Mouse (Mus musculus) C2C12 (cell line): ENCODE results near the gene 4930402F06Rik. TPM values are rescaled to one million over a fixed set of nuclear protein-coding genes. Genes with fewer than 3 reads are reported as not detected.

Experiments
- H3K27me3 ChIP-seq: one replicate; pipeline ENCODE4 v1.6.1; 2011; ENCODE audit not compliant: control insufficient read depth, insufficient read depth, insufficient read length
- H3K36me3 ChIP-seq: one replicate; pipeline ENCODE4 v1.6.1; 2011; ENCODE audit not compliant: control insufficient read depth, insufficient read depth
- H3K4me3 ChIP-seq: one replicate; pipeline ENCODE4 v1.5.1; 2011; ENCODE audit warnings: mild to moderate bottlenecking, control low read depth; ENCODE audit not compliant: poor library complexity, insufficient read depth, severe bottlenecking
- H3K79me2 ChIP-seq: one replicate; pipeline ENCODE4 v1.6.1; 2011; ENCODE audit not compliant: control insufficient read depth, insufficient read depth
- H3K79me3 ChIP-seq: one replicate; pipeline ENCODE4 v1.6.1; 2011; ENCODE audit warnings: low read depth, control low read depth
- H3ac ChIP-seq: one replicate; pipeline ENCODE3; 2011; ENCODE audit warnings: low read depth; ENCODE audit not compliant: control insufficient read depth, insufficient read length
- CEBPB ChIP-seq: IDR thresholded peaks from one replicate; pipeline ENCODE4 v1.6.1; 2011; ENCODE audit warnings: low read depth, mild to moderate bottlenecking, control low read depth, moderate library complexity
- CTCF ChIP-seq: IDR thresholded peaks from one replicate; pipeline ENCODE4 v1.5.1; 2011; ENCODE audit not compliant: control insufficient read depth, insufficient read depth, insufficient read length
- FOSL1 ChIP-seq: IDR thresholded peaks from one replicate; pipeline ENCODE4 v1.8.0; 2011; ENCODE audit warnings: mild to moderate bottlenecking, low read length; ENCODE audit not compliant: poor library complexity, insufficient read depth, severe bottlenecking
- MAX ChIP-seq: IDR thresholded peaks from one replicate; pipeline ENCODE4 v1.6.1; 2011; ENCODE audit warnings: mild to moderate bottlenecking, control low read depth
- MYOD1 ChIP-seq: IDR thresholded peaks from one replicate; pipeline ENCODE4 v1.6.1; 2011; ENCODE audit warnings: low read depth; ENCODE audit not compliant: control insufficient read depth, insufficient read length
- MYOG ChIP-seq: IDR thresholded peaks from one replicate; pipeline ENCODE4 v1.6.1; 2011; ENCODE audit not compliant: control insufficient read depth, insufficient read length; ENCODE audit errors: extremely low read depth
- USF1 ChIP-seq: IDR thresholded peaks from one replicate; pipeline ENCODE4 v1.6.1; 2011; ENCODE audit warnings: low read depth, mild to moderate bottlenecking, control low read depth, moderate library complexity
- polyA plus RNA-seq: library from polyadenylated mRNA; unstranded; fragments of >200 nt; fragmentation: generic; extraction: Trizol; gene quantifications from one replicate; pipeline ENCODE4 v1.2.1, GENCODE M21; 2012; ENCODE audit warnings: missing spikeins

The 4930402F06Rik gene
- polyA plus RNA-seq, 1 experiment, result not detected

DNA sequence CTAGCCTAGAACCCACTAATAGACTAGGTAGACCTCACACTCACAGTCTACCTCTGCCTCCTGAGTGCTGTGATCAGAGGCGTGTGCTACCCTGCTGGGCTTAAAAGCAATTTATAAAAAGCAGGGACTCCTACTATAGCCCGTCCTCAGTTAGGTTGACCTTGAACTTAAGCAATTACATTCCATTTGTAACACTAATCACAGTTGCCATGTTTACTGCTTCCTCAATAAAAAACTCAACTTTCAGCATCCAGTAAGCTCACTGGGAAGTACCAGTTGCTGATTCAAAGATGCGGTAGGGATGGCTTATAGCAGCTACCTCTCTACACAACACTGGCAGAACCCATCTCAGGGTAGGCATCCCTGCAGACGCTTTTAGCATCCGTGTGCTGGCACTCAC, 46.4 kb upstream of the 4930402F06Rik start:
- Histone ChIP-seq H3K79me2 (peaks cover 88% of the 10 kb centered on the region), H3ac (no peak overlapping the region), H3K36me3 (peaks cover 5% of the 10 kb centered on the region), H3K4me3 (no peak overlapping the region), H3K79me3 (peaks cover 14% of the 10 kb centered on the region), H3K27me3 (no peaks in the 10 kb centered on the region)
- no peak for TF ChIP-seq MYOG
- TF ChIP-seq MAX, result no peak
- TF ChIP-seq CEBPB, result no peak
- no peak for TF ChIP-seq FOSL1
- TF ChIP-seq MYOD1, result no peak
- no peak for TF ChIP-seq CTCF
- no peak for TF ChIP-seq USF1

DNA sequence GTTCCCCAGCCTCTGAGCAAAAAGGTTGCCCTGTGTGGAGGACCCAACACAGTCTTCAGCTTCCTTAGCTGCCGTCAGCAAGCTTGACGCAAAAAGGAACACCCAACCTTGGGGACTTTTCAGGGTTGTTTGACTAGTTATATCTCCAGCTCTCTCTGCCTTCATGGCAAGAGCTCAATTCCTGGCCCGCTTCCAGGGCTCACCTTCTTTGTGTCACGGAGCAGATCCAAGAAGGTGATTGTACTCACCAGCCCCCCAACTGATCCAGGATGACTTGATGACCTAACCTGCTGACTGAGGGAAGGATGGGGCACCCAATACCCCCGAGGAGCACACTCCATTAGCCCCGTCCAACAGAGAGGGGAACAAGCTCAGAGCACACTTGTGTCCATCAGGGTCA, 45.1 kb upstream of the 4930402F06Rik start:
- Histone ChIP-seq H3K79me3 (peaks cover 14% of the 10 kb centered on the region), H3K36me3 (peaks cover 5% of the 10 kb centered on the region), H3K79me2 (peaks cover 86% of the 10 kb centered on the region), H3K27me3 (no peaks in the 10 kb centered on the region), H3ac (no peak overlapping the region), H3K4me3 (no peak overlapping the region)
- TF ChIP-seq MYOG, result no peak
- no peak for TF ChIP-seq CTCF
- no peak for TF ChIP-seq MYOD1
- TF ChIP-seq MAX, result no peak
- no peak for TF ChIP-seq USF1

GRCm38 (mm10) chr2:35441419-35441818, 44.4 kb upstream of the 4930402F06Rik start:
- H3K36me3 ChIP-seq, result peaks cover 5% of the 10 kb centered on the region
- peaks cover 83% of the 10 kb centered on the region for H3K79me2 ChIP-seq
- no peak overlapping the region for H3ac ChIP-seq
- peaks cover 17% of the 10 kb centered on the region for H3K79me3 ChIP-seq
- H3K27me3 ChIP-seq, result no peaks in the 10 kb centered on the region
- H3K4me3 ChIP-seq, result no peak overlapping the region
- no peak for TF ChIP-seq CEBPB
- TF ChIP-seq FOSL1, result no peak
- no peak for TF ChIP-seq MAX
- TF ChIP-seq CTCF, result no peak
- no peak for TF ChIP-seq MYOD1

DNA sequence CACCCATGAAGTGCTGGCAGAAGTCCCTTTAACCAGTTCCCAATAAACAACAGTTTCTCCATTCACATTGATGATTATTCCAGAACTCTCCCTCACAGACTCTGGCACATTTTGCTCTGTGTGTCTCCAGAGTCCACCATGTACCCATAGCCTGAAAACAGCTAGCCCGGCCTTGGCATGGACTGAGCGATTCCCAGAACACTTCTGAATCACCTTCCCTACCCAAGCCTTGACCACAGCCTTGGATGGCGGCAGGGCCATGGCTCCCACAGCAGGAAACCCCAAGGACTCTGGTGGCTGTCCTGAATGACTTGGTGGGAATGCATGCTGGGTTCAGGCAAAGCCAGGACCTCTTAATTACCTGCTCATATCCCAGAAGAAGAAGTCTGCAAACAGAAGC, 43.5 kb upstream of the 4930402F06Rik start:
- Histone ChIP-seq H3K27me3 (no peaks in the 10 kb centered on the region), H3K79me2 (peaks cover 74% of the 10 kb centered on the region), H3ac (no peak overlapping the region), H3K36me3 (peaks cover 5% of the 10 kb centered on the region), H3K79me3 (peaks cover 18% of the 10 kb centered on the region), H3K4me3 (no peak overlapping the region)
- TF ChIP-seq USF1 (no peak), CEBPB (no peak), MYOG (no peak), FOSL1 (no peak), MYOD1 (no peak)

DNA sequence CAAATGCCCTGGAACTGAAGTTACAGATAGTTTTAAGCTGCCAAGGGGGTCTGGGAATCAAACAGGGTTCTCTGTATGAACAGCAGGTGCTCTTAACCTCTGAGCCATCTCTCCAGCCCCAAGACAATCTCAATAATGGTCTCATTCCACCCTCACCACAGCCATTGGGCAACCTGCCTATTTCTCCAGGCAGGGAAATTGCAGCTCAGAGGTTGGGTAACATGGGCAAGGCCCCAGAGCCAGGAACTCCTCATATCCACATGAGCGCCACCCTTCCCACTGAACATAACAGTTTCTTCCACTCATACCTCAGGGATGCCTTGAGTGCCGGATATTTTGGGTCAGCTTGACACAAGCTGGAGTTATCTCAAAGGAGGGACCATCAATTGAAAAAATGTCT, 40.8 kb upstream of the 4930402F06Rik start:
- Histone ChIP-seq H3K79me3 (peaks cover 12% of the 10 kb centered on the region), H3K79me2 (peaks cover 60% of the 10 kb centered on the region), H3K36me3 (peaks cover 5% of the 10 kb centered on the region), H3K4me3 (no peak overlapping the region), H3K27me3 (no peaks in the 10 kb centered on the region), H3ac (no peak overlapping the region)
- no peak for TF ChIP-seq FOSL1
- no peak for TF ChIP-seq CTCF
- no peak for TF ChIP-seq MAX
- TF ChIP-seq MYOG, result no peak
- no peak for TF ChIP-seq USF1
- no peak for TF ChIP-seq MYOD1
- TF ChIP-seq CEBPB, result no peak

DNA sequence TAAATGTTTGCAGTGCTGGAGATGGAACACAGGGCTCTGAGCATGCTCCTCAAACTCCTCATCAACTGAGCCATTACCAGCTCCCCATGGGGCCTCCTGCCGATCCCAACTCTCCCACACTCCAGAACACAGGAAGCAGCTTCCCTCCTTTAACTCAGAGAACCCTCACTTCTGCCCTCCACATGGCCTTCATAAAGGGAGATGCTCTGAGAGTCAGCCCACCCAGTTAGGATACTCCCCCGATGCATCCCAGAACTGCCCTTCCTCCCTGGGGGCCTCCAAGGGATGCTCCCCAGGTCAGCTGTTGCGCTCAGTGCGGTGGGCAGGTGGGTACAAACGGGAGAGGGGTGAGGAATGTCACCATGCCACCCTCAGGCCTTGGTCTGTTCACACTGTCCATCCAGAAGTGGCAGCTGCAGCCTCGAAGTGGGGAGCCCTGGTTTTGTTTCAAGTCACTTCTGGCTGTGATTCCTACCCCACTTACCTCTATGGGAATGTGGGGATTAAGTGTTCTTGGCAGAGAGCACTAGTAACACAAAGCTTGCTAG, 37.7 kb upstream of the 4930402F06Rik start:
- H3ac ChIP-seq, result no peak overlapping the region
- no peak overlapping the region for H3K4me3 ChIP-seq
- no peaks in the 10 kb centered on the region for H3K36me3 ChIP-seq
- TF ChIP-seq MYOG, result no peak
- H3K79me2 ChIP-seq, result peaks cover 44% of the 10 kb centered on the region
- peaks cover 11% of the 10 kb centered on the region for H3K79me3 ChIP-seq
- no peaks in the 10 kb centered on the region for H3K27me3 ChIP-seq

DNA sequence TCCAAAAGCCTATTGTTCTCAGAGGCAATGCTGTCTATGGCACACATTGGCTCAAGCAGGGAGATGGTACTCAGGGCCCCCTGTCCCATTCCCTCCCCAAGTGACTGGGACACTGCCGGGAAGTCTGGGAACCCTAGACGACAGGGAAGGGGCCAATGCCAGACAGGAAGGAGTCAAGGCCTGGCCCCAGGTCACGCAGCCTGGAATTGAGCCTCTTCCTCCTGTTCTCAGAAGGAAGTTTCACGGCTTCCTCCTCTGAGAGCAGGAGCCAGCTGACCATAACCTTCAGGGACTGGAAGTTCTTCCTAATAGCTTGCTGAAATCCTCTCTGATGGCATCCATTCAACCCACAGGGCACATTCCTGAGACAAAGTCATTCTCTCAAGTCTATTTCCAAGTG, 36.5 kb upstream of the 4930402F06Rik start:
- Histone ChIP-seq H3K4me3 (no peak overlapping the region), H3K79me3 (peaks cover 9% of the 10 kb centered on the region), H3K36me3 (peaks cover 7% of the 10 kb centered on the region), H3K79me2 (peaks cover 32% of the 10 kb centered on the region), H3K27me3 (no peaks in the 10 kb centered on the region), H3ac (no peak overlapping the region)
- TF ChIP-seq MYOG (no peak), USF1 (no peak), MAX (no peak), CTCF (no peak), FOSL1 (no peak), MYOD1 (no peak), CEBPB (no peak)
